Mouse (Mus musculus) CD4-positive, CD25-positive, alpha-beta regulatory T cell, adult 2 months (primary cell): ENCODE data around the gene Mtmr14.
A peak's percentile ranks its signal among the peaks of the same experiment; 100 is the strongest.

Experiments
- DNase-seq: peaks from one replicate; pipeline ENCODE4 v3.0.0-alpha.2; 2012; ENCODE audit warnings: low read depth, low spot score

The Mtmr14 gene

DNA sequence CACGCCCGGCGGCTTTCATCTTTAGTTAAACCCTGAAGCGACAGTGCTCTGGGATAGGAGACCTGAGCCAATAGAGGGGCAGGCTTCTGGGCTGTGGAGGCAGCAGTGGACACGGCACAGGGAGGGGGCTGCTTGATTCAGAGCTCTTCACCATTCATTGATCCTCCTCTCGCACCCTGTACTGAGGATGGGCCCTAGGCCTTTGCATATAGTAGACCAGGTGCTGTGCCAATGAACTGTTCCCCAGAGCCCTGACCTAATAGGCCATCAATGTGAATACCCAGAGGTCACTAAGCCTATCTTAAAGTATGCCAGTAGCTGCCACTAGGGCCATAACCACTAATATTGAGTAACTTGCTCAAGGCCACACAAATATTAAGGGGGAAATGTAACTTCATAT is 44.0 kb downstream of the Mtmr14 start:
- no peak for DNase-seq

DNA sequence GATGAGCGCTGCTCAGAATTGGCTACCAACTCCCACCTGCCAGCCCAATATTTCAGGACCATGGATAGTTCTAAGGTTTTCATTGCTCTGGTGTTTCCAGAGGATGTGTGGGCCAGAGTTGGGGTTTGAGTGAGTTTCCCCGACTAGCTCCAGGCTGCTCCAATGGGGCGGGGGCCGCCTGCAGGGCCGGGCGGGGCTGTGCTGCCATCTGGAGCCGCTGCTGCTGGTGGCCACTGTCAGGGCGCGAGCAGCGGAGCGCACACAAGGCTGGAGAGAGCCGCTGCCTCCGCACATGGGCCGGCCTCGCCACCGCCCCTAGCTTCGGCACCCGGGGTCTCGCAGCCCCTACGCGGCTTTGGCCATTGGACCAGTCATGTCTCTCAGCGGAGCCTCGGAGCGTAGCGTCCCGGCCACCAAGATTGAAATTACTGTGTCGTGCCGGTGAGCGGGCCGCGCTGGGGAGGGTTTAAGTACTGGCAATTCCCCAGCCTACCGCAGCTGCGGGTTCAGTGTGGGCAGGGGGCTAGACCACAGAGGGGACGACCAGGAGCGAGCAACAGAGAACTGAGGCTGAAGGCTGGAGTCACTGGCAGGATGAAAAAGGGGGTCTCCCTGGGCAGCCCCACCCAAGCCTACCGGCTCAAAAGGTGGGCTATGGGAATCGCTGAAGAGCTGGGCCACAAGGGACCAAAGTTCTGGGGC is 44.6 kb downstream of the Mtmr14 start, which contains the start of gene Cpne9:
TSS of gene Cpne9 (plus strand) at position 207 of the 702 bp plus-strand sequence.
- DNase-seq: peak; percentile 32

DNA sequence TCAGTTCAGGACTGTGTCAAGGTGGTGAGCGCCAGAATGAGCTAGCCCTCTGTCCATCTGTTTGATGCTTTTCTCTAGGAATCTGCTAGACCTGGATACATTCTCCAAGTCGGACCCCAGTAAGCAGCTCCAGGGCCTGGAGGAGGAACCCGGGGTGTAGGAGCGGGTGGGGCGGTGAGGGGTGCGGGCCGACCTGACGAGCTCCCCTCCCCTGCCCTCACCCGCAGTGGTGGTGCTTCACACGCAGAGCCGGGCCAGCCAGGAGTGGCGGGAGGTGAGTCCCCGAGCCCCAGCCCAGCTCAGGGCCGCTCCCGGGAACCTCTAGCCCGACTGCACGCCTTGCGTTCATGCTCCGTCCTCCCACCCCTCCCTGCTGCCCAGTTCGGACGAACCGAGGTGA is 45.3 kb downstream of the Mtmr14 start:
- no peak for DNase-seq

DNA sequence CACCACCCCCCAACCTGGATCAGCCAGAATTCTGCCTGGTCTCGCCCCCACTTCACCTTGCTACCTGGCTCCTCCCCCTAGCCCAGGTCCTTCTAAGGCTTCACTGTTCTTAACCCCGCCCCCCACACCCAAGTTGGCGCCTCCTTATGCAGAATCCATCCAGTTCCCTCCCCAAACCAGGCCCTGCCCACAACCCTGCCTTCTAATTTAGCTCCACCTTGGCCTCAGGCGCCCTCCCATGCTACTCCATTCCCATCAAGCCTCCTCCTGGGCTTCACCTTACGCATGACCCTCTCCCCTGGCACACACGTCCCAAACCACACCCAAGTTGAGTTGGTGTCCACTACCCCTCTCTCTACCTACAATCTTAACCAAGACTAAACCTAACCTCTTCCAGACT is 45.9 kb downstream of the Mtmr14 start:
- no peak for DNase-seq

DNA sequence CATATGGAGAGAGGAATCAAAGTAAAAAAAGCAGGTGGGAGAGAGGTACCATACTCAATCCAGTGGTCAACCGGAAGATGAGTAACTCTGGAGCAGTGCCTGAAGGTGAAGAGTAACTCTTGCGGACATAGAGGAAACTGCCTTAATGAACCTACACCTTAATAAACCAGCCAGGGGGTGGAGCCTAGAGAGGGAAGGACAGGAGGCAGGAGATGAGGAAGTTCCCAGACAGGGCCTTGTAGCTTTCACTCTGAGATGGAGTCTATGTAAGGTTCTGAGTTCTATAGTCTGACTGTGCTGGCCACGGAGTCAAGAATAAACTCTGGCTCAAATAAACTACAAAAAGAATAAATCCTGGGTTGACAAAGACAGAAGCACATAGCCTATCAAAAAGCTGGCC is 47.3 kb downstream of the Mtmr14 start:
- DNase-seq: no peak

DNA sequence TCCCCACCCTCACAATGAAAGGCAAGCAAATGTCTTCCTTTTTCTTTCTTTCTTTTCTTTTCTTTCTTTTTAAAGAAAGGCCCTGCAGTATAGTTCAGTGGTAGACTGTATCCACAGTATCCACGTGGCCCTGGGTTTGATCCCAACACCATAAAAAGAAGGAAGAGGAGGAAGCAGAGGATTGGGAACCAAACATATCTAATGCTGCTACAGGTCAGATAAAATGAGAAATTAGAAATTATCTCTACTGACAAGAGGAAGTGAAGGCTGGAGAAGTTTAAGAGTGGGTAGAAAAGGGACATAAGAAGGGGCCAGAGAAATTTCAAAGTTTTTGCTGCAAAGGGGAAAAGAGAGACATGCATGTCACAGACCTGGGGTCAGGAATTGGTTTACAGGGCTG is 48.7 kb downstream of the Mtmr14 start:
- no peak for DNase-seq

DNA sequence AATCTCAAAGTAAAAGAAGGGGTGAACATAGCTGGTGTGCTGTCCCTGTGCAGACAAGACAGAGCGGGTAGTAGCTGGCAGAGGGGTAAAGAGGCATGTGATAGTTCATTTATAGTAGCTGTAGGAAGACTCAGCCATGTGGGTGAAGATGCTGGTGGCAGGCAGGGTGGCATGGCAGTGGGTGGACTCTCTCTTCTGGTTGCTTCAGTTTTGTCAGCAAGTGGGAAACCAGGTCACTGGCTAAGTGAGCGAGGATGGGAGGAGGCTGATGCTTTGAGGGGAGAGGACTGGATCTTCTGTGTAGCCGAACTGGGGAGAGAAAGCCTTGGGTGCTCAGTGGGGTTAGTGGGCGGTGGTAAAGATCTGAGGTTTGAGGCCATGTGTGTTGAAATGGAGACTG is 49.6 kb downstream of the Mtmr14 start:
- no peak for DNase-seq

DNA sequence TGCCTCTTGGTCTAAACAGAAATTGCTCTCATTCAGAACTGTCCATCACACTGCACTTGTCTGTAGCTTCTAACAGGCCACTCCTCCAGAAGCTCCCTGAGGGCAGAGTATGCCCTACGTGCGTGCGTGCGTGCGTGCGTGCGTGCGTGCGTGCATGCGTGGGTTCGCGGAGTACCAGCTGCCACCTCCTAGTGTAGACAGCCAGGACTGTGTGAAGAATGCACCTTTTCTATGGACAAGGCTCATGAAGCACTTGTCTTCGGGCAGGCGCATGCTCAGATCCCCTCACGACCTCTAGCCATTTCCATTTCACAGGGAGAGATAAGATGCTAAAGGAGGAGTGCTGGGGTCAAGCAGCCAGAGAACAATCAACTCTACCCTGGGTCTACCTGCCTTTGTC is 51.7 kb downstream of the Mtmr14 start:
- DNase-seq: no peak

DNA sequence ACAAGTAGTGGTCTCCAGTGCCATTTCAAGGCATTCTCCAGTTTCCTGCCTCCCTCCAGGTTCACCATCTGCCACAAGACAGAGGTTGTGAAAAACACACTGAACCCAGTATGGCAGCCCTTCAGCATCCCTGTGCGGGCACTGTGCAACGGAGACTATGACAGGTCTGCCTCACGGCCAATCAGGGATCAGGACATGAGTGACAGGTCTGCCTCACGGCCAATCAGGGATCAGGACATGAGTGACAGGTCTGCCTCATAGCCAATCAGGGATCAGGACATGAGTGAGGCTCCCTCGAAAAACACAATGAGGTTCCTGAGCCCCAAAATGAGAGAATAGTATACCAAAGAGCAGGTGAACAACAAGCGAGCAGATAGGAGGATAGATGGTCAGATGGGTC is 52.7 kb downstream of the Mtmr14 start:
- no peak for DNase-seq

DNA sequence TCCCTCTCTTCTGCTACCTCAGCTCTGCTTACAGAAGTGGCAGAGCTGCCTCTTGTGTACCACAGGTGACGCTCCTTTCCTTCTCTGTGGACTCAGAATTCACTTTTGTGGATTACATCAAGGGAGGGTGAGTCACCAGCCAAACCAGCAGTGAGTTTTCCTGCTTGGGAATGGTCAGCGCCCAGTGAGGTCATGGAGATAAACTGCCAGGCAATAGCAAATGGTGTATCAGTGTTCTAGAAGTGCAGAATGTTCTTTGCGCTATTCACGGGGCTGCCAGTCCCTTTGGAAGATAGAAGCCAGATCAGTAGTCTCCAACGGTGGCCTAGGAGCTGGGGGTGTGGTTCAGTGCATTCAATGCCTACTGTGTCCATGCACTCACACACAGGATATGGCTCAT is 55.3 kb downstream of the Mtmr14 start:
- no peak for DNase-seq

DNA sequence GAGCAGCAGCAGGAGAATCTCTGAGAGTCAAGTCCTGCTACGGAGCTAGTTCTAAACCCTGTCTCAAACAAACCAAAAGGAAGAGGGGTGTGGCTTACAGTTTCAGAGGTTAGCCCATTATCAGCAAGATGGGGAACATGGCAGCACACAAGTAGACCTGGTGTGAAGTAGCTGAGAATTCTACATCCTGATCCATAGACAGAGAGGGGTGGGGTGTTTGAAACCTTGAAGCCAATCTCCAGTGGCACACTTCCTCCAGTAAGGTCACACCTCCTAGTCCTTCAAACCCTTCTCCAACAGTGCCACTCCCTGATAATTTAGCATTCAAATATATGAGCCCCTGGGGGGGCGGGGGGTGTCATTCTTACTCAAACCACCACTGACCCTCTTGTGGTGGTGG is 58.4 kb downstream of the Mtmr14 start:
- DNase-seq: no peak

DNA sequence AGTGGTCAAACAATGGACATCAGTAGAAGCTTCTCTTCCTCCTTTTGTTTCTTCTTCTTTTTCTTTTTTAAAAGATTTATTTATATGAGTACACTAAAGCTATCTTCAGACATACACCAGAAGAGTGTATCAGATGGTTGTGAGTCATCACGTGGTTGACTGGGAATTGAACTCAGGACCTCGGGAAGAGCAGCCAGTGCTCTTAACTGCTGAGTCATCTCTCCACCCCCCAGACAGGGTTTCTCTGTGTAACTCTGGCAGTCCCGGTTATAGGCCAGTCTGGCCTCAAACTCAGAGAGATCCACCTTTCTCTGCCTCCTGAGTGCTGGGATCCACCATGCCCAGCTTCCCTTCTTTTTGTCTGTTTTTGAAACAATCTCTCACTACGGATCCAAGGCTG is 59.0 kb downstream of the Mtmr14 start:
- no peak for DNase-seq

DNA sequence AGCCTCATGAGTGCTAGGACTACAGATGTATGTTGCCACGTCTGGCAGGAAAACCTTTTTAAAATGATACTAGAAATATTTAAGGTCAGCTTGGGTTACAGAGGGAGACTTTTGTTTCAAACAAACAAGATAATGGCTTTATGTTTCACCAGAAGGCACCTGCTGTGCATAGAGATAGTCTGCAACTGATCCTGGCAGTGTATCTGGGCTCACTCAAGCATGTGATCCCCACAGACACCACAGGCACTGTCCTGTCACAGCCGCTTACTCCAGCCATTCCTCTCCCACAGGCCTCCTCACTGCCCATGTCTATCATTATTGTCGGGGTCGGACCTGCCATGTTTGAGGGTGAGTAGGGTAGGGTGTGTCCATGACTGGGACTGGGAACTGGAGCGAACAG is 63.7 kb downstream of the Mtmr14 start:
- no peak for DNase-seq

DNA sequence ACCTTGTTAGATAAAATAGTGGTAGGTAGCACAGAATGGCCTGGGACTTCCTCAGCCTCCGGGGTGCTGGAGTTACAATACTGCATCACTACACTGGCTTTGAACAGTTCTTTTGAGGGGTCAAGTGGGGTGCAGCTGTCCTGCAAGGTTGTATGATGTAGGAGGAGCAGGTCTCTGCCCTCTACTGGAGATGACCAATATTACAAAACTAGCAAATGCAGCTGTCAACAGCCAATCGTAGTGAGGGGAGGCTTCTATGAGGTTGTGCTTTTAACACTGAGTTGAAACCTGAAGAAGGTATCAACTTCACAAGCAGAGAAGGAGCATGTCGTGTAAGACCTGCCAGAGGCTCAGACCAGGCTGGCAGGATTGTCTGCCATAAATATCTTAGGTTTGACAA is 64.6 kb downstream of the Mtmr14 start:
- peak; percentile 75 for DNase-seq

DNA sequence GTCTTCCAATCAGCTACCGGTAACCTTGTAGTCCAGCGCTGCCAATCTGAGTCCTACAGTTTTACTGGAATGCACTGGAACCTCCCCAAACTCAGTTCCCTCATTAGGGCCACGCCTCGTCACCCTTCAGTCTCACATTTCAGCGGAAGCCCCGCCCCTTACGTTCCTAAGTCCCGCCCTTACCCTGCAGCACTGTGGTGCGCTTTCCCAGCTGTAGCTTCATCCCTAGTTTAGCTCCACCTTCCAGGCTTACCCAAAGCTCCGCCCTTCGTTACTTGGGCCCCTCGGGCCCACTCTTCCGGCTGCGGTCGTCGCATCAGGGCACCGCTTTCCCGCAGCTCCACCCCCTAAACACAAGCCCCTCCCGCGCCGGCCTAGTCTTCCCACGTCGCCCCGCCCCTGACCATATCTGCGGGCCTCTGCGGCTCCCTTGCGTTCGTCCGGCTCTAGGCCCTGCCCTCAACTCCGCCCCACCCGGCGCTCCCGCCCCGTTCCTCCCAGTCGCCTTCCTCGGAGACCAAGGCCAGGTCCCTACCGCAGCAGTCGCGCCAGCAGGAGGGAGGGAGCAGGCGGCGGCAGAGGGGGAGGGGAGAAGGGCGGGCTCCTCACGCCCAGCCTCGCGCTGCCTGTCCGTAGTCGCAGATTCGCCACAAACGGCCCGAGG is 68.8 kb downstream of the Mtmr14 start:
- DNase-seq: peak; percentile 100

DNA sequence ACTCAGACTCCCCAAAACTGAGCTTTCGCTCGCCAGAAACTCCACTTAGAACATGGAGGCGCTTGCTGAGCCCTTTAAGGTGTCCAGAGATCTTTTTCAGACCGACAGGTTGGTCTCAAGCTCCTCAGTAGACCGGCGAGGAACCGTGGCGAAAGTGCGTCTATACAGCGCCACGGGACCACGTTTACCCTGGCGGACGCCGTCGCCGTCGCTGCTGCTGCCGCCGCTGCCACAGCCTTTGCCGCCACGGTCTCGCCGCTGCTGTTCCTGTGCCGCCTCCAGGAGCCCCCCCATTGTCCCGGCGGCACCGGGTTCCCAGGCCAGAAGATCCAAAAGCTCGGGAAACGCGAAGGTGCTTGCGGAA is 69.3 kb downstream of the Mtmr14 start, which contains the start of gene Brpf1:
TSS of gene Brpf1 (plus strand) at position 152 of the 364 bp plus-strand sequence.
- no peak for DNase-seq

DNA sequence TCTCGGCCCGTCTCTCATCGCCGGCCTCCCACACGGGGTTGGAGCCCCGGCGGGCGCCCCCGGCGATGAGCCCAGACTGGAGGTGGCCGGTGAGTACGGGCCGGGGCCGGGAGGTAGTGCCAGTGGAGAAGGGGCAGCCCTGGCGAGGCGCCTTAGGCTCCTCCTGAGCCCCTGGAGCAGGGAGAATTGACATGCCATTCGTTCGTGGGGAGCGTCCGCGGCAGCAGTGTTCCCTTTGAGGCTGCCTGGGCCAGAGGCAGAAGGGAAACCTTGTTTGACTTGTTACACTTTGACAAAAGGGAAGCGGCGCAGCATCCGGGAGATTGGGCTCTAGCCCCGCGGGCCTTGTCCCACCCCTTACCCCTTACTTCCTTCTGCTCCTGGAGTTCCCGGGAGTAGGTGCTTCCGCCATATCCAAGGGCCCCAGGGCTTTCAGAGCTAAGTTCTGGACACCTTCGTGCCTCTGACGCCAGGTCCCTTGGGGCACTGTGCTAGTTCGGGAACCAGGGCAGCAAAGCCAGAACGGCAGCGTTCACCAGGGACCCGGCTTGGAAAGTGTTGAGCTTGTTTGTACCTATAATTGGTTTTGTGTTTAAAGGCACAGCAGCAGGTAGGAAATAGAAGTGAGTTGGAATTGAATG is 70.0 kb downstream of the Mtmr14 start:
- DNase-seq: peak; percentile 54

DNA sequence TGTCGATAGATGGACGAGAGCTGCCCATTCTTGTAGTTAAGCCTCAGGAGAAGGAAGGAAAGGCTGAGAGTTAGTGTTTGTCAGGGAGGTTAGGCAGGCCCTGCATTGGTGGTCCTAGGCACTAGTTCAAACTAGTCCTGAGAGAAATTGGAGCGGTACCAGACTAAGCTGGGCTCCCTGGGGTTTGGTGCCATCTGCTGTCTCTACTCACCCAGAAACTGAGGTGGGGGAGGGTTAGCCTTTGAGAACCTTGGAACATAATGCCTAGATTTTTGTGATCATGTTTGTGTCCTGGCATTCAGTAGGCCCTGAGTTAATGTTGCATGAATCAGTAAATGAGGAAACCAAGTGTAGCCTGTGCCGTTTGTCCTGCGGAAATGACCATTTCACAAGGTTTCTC is 70.5 kb downstream of the Mtmr14 start:
- DNase-seq: peak; percentile 59

DNA sequence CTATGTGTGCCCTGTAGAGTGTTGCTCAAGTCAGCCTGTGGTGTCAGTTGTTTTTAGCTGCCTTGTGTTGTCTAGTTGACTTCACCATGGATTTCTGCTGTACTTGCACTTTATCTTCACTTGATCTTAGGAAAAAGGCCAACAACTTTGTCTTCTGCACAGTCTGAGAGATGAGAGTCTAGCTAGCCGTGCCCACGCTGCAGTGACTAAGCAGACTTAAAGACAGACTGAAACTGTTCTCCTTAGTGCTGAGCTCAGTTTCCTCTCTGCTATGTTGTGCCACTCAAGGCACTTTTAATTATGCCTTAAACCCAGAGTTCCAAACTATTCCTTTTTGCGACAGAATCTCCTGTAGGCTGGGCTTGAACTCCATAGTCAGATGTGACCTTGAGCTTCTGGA is 78.3 kb downstream of the Mtmr14 start:
- no peak for DNase-seq

DNA sequence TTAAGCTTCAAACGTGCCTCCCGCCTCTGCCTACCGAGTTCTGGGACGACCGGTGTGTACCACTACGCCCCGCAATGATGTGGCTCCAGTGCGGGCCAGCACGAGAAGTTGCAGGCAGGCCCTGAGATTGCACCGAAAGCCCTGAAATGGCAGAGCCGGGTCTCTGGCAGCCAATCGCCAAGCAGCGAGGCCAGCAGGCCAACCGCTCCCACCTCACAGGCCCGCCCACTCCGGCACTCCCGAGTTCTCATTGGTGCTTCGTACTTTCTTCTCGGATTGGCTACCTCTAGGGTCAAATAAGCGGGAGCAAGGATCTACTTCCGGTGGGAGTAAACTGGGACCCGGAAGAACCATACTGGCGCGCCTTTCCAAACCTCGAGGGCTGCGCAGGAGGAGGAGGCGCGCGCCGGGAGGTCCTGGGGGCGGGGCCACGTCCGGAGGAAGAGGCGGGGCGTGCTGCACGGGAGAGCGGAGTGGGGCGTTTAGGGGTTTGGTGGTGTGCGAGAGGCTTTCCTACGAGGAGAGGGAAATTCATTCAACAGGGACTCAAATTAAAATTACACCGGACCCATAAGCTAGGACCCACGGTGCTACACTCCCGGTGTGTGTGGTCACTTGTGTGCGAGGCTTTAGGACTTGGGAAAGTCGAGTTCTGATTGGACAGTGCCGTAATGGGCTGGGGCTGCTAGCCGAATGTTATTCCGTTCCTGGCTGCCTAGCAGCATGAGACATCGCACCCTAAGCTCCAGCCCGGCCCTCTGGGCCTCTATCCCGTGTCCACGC is 89.1 kb downstream of the Mtmr14 start, which contains the start of gene Ogg1:
TSS of gene Ogg1 (plus strand) at position 440 of the 783 bp plus-strand sequence.
- DNase-seq: peak; percentile 98

DNA sequence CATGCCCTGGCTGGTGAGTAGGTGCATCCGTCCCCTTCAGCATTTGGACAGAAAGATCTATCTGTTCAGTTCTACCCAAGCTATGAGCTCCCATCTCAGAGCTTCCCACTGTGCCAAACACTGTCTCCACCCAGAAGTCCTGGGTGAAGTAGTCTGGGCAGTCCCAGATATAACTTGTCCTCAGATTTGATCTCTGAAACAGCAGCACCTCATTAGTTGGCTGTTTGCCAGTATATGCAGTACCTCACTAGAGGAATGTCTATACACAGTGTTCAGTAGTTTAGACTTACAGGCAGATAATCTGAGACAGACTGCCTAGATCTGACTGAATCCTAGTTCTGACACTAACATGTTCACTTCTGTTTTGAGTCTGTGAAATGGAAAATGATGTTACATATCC is 91.8 kb downstream of the Mtmr14 start:
- no peak for DNase-seq

DNA sequence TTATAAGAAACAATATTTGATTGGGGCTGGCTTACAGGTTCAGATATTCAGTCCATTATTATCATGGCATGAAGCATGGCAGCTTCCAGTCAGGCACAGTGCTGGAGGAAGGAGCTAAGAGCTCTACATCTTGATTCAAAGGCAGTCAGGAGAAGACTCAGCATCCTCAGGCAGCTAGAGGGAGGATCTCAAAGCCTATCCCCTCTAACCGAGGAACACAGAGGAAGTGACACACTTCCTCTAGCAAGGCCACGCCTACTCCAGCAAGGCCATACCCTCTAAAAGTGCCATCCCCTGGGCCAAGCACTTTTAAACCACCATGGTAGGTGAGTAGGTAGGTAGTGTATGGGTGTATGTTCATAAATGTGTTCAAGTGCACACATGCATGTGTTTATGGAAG is 92.9 kb downstream of the Mtmr14 start:
- DNase-seq: peak; percentile 67
